Mouse (Mus musculus) heart, postnatal 0 days (tissue): ENCODE data around the gene Lias.

Source experiments
- CTCF ChIP-seq: IDR thresholded peaks from 2 replicates; pipeline ENCODE4 v1.5.1; 2016; ENCODE audit warnings: antibody characterized with exemption, control low read depth, low read depth
- EP300 ChIP-seq: IDR thresholded peaks from 2 replicates; pipeline ENCODE4 v1.6.1; 2016; ENCODE audit warnings: antibody characterized with exemption, low read depth

GRCm38 (mm10) chr5:65385704-65386103, 5.6 kb upstream of the Lias start:
- TF ChIP-seq CTCF, result no peak
- no peak for TF ChIP-seq EP300
